Mouse (Mus musculus): ENCODE measurements around the gene Dguok.

The Dguok gene

DNA sequence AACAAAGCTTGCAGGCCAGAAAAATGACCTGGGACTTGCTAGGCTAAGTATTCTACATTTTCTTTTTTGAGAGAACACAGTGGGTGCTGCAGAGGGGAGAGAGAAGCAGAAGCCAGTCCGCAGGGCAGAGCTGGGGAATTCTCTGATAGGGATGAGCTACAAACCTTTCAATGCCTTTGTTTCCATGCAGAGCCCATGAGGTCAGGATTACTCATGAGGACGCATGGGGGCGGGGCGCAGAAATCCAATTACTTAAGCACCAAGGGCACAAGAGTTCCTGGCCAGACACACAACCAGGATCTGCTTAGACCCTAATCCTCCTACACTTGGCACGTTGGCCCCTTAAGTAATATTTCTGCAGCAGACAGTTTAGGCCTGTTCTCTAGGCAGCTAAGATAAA is 71.6 kb downstream of the Dguok start:
- no peak for DNase-seq (ENCODE audit: low spot score in 2 of 2)

DNA sequence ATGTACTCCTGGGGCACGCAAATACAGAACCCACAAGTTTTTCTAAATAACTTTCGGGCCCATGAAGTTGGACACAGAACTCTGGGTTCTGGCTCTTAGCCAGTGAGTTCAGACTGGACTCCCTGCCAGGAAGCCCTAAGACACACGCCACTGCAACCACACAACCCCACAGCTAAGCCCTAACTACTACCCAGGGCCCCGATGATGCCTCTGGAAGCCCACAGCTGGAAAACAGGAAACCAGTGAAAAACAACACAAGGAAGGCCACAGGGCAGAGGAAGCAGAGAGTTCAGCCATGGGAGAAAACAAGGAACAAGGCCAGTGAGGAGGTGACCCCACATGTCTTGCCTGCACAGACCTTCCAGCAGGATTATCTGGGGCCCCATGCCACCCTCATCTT is 73.2 kb downstream of the Dguok start:
- DNase-seq (ENCODE audit: low spot score in 2 of 2) = no peak

DNA sequence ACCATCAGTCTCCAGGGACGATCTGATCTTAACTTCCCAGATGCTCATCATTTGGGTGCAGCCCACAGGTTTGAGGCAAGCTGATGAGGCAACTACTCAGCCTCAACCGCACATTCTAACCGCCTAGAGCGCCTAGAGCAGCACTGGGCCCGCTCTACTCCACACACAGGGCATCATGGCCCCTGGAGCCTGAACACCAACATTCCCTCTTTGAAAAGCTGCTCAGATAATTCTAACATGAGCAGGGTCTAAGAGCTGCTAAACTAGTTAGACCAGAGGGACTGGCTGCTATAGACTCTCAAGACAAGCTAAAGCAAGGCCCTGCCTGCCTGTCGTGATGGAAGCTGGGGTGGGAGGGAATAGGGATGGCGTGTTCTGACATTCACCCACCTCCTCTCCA is 73.8 kb downstream of the Dguok start:
- DNase-seq (ENCODE audit: low spot score in 2 of 2) = no peak

All from spleen, postnatal 36 days (tissue).